Mouse (Mus musculus): ENCODE results near the gene Fcho2.
"Not testable (repeated sequence)": the region's sequence is repeated elsewhere in the genome, so short reads cannot be mapped to it uniquely, and the experiment has no call there.

Fcho2 gene

DNA sequence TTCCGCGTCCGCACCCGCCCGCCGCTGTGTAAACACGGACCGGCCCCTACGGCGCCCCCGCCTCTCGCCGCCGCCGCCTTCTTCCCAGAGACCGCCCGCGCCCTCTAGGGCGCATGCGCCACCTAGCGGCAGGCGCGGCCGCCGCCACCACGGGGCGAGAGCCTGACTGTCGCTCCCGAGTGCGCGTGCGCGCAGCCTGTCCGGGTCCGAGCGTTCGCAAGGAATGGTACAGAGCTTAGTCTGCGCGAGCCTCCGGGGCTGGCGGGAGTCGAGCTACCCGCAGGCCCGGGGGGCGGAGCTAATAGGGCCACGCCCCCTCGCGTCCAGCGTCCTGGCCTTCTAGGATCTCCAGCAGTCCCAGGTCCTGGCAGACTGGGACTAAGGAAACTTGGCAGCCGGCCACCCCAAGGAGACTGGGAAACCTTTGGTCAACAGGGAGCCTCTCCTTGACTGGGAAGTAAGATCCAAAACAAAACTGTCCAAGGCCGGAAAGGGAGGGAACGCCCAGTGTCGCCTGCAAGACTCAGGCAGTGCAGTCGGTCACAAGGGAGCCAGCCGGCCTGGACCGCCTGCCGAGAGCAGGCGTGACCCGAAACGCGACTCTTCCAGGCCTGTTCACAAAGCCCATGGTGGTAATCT, at the start of gene Fcho2:
Gene Fcho2, minus strand, starts transcription at position 303 of the 639 bp plus-strand sequence.
- peak; percentile 89 for DNase-seq (ENCODE audit: low read depth)

- DNase-seq (ENCODE audit: low read depth) = no peak
These were observed 40.0 kb upstream of the Fcho2 start for GRCm38 (mm10) chr13:98855291-98855690.

DNA sequence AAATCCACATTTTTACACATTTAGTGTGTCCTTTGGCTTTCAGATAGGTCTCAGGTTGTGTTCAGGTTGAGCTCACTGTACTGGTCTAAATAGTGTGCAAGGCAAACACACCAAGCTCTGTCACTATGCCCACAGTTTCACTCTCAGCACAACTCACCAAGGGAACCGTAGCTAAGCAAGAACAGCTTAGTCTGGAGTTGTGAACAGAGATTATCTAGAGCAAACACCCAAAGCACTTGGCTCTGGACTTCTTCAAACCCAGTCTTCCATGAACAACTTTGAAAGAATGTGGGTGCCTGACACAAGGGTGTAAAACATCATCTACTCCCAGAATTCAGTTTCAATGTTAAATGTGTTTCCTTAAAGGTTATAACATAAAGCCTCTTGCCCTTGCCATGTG, 30.5 kb upstream of the Fcho2 start:
- DNase-seq (ENCODE audit: low read depth) = no peak

DNA sequence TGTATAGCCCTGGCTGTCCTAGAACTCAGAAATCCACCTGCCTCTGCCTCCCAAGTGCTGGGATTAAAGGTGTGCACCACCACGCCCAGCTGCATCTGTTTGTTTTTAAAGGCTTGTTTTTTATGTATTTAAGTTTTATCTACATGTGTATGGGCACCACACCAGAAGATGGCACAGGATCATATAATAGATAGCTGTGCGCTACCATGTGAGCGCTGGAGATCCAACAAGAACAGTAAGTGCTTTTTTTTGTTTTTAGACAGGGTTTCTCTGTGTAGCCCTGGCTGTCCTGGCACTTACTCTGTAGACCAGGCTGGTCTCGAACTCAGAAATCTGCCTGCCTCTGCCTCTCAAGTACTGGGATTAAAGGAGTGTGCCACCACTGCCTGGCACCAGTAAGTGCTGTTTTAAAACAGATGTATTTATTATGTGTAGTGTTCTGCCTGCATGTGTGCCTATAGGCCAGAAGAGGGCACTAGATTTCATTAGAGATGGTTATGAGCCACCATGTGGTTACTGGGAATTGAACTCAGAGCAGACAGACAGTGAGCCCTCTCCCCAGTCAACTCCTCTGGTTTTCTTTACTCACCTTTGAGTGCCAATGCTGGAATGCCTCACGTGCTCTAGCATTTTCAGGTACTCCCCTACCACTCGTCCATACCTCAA, 21.3 kb upstream of the Fcho2 start:
- DNase-seq (ENCODE audit: low read depth) = no peak

DNA sequence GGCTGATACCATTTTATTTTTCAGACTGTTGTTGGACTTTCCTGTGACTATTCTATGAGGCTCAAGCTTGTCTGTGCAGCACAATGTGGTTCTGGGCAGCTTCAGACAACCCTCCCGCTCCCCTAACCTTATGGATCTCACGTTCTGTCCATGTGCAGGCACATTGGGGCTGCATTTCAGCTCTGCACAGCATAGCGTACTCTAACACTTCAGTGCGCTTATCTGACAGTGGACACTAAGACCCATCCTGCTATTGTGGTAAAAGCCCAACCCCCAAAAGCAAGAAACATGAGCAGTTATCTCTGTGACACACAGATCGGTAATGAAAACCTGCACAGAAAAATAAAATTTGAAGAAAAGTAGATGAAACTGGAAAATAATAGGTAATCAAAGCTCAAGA, 20.5 kb upstream of the Fcho2 start:
- DNase-seq (ENCODE audit: low read depth) = no peak

DNA sequence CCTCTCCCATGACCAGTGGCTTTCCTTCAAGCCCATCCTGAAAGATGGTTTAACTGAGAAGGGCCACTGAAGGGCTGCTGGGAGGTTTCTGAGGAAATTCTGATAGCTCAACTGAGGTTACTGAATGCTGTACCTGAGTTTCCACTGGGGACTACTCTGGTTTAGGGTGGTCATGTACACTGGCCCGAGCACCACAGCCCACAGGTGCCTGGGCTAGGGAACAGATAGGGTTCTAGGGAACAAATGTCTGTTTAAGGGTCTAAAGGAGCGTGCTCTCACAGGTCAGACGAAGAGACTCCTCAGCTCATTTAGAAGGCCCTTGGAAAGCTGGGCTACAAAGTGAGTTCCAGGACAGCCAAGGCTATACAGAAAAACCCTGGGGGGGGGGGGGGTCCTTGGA, 19.5 kb upstream of the Fcho2 start:
- no peak for DNase-seq (ENCODE audit: low read depth)

DNA sequence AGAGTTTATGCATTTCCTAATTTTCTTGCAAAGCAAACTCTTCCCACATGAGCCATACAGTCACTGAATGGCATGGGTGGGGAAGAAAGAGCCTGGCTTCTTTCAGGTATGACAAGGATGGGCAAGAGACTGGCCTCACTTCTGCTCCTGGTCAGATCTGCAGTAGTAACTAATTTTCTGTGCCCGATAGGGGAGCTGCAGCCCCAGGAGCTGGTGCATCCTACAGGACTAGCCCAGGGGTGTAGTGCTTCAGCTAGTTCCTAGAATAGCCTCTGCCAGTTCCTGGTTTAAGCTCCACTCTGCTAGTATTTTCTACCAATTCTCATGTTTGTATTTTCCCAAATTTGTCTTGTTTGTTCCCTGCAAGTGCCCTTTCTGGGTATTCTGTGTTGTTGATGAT, 18.9 kb upstream of the Fcho2 start:
- DNase-seq (ENCODE audit: low read depth) = no peak

GRCm38 (mm10) chr13:98832451-98833450, 17.5 kb upstream of the Fcho2 start:
- DNase-seq (ENCODE audit: low read depth) = no peak

DNA sequence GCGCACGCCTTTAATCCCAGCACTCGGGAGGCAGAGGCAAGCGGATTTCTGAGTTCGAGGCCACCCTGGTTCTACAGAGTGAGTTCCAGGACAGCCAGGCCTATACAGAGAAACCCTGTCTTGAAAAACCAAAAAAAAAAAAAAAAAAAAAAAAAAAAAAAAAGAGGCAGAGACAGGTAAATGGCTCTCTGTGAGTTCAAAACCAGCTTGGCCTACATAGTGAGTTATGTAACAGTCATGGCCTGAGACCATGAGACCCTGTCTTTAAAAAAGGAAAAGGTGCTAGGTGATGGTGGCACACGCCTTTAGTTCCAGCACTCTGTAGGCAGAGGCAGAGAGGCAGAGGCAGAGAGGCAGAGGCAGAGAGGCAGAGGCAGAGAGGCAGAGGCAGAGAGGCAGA, 13.8 kb upstream of the Fcho2 start:
- DNase-seq (ENCODE audit: low read depth) = not testable (repeated sequence)

DNA sequence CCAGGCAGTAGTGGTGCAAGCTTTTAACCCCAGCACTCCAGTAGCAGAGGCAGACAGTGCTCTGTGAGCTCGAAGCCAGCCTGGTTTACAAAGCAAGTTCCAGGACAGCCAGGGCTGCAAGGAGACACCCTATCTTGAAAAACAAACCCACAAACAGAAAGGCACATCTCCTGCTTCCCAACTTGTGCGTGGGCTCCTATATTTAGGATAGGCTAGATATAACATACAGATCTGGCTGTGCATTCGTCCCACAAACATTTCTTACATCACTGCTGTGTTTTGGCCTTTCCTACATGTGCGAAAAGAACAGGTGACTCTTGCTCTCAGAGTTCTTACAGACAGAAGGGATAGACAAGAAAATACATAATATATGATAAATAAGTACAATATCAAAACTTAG, 10.3 kb upstream of the Fcho2 start:
- DNase-seq (ENCODE audit: low read depth) = no peak

DNA sequence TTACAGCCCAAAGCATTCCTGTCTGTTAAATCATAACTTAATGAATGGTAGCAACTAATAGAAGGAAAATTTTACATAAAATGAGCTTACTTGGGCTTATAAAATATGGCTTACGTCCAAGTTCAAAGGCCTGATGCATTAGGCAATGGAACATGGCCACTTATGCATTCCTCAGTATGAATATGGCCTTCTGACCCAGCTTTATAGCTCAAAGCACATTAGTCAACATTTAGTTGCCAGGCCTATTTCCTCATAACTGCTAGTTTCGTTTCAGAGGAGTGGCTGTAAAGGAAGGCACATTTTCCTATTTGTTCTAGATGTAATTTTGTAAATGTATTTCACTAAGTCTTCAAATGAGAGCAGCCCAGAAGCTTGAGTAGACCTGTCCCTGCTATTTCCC, 3.8 kb upstream of the Fcho2 start:
- DNase-seq (ENCODE audit: low read depth) = no peak

DNA sequence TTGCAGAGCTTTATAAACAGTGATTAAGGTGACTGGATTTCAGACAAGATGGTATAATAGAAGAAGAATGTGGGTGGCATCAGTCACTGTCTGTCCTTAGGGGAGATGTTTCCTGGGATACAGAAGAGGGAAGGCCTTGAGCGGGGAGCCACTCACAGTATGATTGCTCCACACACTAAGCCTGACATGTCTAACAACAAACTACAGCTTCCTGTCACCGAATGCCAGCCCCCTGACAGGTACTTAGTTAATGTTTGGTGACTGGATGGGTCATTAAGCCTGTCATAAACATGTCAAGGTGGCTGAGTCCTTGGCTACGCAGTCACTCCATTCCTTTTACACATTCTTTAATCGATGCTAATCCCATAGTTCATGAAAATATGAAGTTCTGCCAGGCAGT, 3.0 kb upstream of the Fcho2 start:
- no peak for DNase-seq (ENCODE audit: low read depth)

GRCm38 (mm10) chr13:98817766-98818165, 2.5 kb upstream of the Fcho2 start:
- no peak for DNase-seq (ENCODE audit: low read depth)

- DNase-seq (ENCODE audit: low read depth) = not testable (repeated sequence)
These were observed 1.9 kb upstream of the Fcho2 start for GRCm38 (mm10) chr13:98816981-98817660.

GRCm38 (mm10) chr13:98816571-98816970, 1.3 kb upstream of the Fcho2 start:
- DNase-seq (ENCODE audit: low read depth) = no peak

DNA sequence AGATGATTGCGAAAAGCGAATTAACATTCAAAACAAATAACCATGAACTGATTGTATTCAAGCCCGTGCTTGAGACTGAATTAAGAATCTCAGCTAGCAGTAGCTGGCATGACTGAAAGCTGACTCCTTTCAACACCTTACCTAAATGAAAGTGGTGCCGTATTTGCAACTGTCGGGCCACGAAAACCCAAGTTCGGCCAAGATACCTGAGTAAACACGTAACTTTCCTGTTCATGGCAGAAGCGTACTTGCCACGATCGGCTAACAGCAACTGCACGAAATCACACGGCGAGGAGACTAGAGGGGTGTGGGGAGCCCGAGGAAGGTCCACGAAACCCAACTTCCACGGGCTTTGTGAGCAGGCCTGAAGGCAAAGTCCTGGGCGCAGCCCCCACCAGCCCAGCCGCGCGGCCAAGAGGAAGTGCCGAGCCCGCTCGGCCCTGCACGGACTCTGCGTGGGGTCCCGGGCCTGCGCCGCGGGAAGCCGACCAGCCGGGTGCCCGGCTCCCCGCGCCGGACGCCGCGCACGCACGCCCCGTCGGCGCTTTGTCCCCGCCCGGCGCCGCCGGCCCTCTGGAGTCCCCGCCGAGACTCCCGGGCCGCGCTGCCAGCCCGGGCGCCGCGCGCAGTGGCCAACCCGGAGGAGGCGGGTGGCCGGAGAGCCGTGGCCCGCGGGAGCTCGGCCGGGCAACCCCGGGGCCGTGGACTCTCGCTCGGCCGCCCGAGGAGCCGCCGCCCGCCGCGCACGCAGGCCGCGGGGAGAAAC, 791 bp downstream of the Fcho2 start:
- DNase-seq (ENCODE audit: low read depth) = no peak

- no peak for DNase-seq (ENCODE audit: low read depth)
These were observed 1.5 kb downstream of the Fcho2 start for GRCm38 (mm10) chr13:98813596-98814274.

- DNase-seq (ENCODE audit: low read depth) = no peak
These were observed 2.1 kb downstream of the Fcho2 start for GRCm38 (mm10) chr13:98813167-98813566.

DNA sequence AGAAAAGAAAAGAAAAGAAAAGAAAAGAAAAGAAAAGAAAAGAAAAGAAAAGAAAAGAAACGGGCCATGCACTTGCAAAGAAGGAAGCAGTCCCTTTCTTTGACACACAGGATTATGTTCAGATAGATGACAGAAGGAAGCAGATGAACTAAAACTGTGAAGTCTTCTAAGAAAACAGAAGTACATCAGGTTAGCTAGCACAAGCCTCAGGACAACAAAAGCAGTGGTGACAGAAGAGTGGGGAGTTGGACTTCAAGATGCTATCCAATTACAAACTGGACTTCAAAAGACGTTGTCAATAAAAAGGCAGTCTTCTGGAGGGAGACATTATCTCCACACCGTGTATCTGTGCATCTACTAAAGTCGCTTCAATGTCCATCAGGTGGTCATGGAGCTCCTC, 3.0 kb downstream of the Fcho2 start:
- DNase-seq (ENCODE audit: low read depth) = no peak

DNA sequence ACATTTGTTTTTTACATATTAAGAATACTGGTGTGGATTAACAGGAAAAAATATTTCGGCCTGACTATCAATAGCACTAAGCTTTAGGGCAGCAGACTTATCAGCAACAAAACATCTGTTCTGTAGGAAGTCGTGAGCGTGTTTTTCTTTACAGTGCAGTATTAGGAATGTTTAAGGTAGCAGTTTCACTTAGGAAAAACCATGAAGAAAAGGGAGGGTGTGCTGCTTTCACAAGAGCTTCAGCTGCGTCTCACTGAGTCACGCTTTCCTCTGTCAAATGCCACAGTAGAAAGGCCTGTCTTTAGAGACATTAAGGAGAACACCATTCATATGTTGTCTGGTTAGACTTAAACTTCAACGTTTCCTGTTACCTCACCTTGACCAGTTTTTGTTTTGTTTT, 5.1 kb downstream of the Fcho2 start:
- DNase-seq (ENCODE audit: low read depth) = peak; percentile 58

GRCm38 (mm10) chr13:98809087-98809486, 6.2 kb downstream of the Fcho2 start:
- no peak for DNase-seq (ENCODE audit: low read depth)

Data from c-Kit-positive CD71-negative TER-119-negative erythroid progenitor cells, embryonic 14.5 days (primary cell).